Mouse (Mus musculus) erythroblast, embryonic 14.5 days (primary cell): ENCODE data around the gene Chaf1a.

Source experiments
- GATA1 ChIP-seq: IDR thresholded peaks from 2 replicates; pipeline ENCODE4 v1.6.1; 2012; ENCODE audit warnings: low read length, inconsistent platforms, mixed read lengths
- TAL1 ChIP-seq: IDR thresholded peaks from 3 replicates; pipeline ENCODE4 v1.6.1; 2012; ENCODE audit warnings: low read length, inconsistent platforms, mixed read lengths

DNA sequence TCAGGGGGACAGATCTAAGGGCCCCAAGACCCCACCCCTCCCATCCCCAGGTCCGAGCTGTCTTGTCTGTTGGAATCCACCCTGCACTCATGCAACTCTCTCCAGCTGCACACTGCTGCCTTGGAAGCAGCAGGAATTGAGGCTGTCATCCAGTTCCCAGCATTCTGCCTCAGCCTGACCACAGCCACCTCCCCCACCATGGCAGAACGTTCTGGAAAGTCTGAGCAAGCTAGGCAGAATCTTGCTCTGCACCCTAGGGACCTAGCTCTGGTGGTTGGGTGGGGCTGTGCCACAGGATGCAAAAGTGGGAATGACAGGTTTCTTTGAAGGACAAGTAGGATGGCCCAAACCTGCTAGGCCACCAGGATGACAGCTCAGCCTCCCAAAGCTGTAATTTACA is 15.8 kb upstream of the Chaf1a start:
- TF ChIP-seq GATA1: no peak
- no peak for TF ChIP-seq TAL1
